Mouse (Mus musculus) gastrocnemius, postnatal 36 days (tissue): ENCODE results near the gene Prmt1. TPM values are rescaled to one million over a fixed set of nuclear protein-coding genes. Genes with fewer than 3 reads are reported as not detected.

Experiments
- DNase-seq, 2 experiments: peaks; one replicate each; pipeline ENCODE4 v3.0.0; 2022
- intact Hi-C: fragments of 180-260 bp; cut with DNase I; formaldehyde crosslinking; loops from one replicate; pipeline ENCODE4 v1.15.1; 2025
- microRNA-seq, 2 experiments: library from miRNA; unstranded; fragments of <30 nt; microRNA quantifications; one replicate each; pipeline ENCODE4 v1.2.0; 2021
- total RNA-seq, 2 experiments: library from RNA; stranded (reverse); gene quantifications; 2 replicates each; pipeline ENCODE4 v1.2.3; 2021

Gene Prmt1
- total RNA-seq, 2 experiments from 2014 or later, result 105 to 123 TPM

GRCm38 (mm10) chr7:44956266-44956665 lies 30.1 kb downstream of the Prmt1 start:
- DNase-seq, result no peak
- intact Hi-C loops, result loop anchor here (10.0 kb wide), 1 partner anchor 231 kb away; no protein-coding TSS in a partner anchor

DNA sequence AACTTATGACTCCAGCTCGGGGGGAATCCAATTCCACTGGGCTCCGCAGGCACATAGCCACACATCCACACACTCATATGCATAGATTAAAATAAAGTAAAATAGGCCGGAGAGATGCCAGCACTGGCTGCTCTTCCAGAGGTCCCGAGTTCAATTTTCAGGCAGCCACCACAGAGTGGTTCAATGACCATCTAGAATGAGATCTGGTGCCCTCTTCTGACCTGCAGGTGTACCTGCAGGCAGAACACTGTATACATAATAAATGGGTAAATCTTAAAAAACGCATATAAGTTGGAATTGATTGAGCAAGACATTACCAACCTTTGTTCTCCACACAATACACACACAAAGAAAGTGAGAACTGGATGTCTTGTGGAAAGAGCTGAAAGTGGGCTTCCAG lies 30.7 kb downstream of the Prmt1 start:
- no peak for DNase-seq
- intact Hi-C loops, result loop anchor here (2.0 to 10.0 kb wide), 2 partner anchors 29 to 231 kb away; no protein-coding TSS in a partner anchor

- DNase-seq, result no peak
These were observed 32.1 kb downstream of the Prmt1 start for GRCm38 (mm10) chr7:44954091-44954885.

GRCm38 (mm10) chr7:44953561-44953960 lies 32.8 kb downstream of the Prmt1 start:
- intact Hi-C loops, result loop anchor here (10.0 kb wide), 1 partner anchor 229 kb away; no protein-coding TSS in a partner anchor
- DNase-seq, result no peak

More at GRCm38 (mm10) chr7:44954091-44954885, 32.1 kb downstream of the Prmt1 start:
- intact Hi-C loops, result loop anchor here (2.0 to 10.0 kb wide), 2 partner anchors 27 to 229 kb away; no protein-coding TSS in a partner anchor

DNA sequence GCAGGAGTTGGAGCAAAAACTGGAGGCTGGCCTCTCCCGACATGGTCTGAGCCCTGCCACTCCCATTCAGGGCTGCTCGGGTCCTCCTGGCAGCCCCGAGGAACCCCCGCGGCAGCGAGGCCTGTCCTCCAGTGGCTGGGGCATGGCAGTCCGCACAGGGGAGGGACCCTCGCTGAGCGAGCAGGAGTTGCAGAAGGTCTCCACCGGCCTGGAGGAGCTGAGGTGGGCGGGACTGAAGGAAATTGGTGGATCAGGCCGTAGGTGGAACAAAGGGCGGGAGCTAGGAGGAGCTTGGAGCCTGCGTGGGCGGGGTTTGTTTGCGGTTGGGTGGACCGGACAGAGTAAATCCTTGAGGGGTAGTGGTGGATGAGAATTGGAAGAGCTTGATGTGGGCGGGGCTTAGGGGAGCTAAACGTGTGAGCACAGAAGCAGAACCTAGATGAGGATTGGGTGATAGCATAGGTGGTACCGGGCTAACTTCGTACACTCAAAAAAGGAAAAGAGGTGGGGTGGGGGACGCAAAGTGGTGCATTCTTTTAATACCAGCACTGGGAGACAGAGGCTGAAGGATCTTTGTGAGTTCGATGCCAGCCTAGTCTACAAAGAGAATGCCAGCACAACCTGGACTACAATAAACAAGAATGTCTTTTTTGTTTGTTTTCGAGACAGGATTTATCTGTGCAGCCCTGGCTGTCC lies 33.6 kb downstream of the Prmt1 start:
- intact Hi-C loops, result loop anchor here (10.0 kb wide), 1 partner anchor 228 kb away; no protein-coding TSS in a partner anchor
- DNase-seq, result peak; percentile 87 to 93

DNA sequence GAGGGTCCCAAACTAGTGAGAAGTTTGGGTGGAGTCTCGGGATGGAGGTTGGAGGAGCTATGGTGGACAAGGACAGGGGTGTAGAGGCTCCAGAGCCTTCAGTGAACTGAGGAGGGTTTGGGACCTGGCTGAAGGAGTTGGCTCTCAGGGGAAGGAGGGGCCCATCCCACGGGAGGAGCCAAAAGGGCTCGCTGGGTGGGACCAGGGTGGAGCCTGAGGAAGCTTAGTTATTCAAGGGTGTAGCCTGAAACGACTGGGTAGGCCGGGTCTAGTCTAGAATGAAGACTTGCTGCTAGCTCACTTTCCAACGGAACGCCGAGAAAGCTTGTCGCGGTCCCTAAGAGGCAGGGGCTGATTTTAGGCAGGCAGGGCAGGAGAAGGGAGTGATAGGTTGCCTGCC lies 34.4 kb downstream of the Prmt1 start:
- intact Hi-C loops, result loop anchor here (10.0 kb wide), 1 partner anchor 227 kb away; no protein-coding TSS in a partner anchor
- DNase-seq, result peak; percentile 57 to 61

DNA sequence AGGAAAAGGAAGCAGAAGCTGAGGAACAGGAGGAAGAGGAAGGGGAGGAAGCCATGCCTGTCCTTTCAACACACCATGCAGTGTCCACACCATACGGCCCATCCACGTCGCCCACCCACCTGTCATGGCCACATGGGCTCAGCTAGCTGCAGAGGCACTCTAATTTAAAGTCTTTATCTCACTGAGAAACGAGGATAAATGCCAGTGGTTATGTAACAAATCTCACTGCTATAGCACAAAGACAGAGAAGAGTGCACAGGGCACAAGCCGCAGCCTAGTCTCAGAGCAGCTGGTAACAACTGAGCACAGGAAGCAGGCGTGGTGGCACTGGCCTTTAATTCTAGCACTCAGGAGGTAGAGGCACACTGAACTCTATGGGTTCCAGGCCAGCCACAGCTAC lies 36.4 kb downstream of the Prmt1 start:
- DNase-seq, result no peak
- intact Hi-C loops, result loop anchor here (10.0 kb wide), 1 partner anchor 225 kb away; no protein-coding TSS in a partner anchor

DNA sequence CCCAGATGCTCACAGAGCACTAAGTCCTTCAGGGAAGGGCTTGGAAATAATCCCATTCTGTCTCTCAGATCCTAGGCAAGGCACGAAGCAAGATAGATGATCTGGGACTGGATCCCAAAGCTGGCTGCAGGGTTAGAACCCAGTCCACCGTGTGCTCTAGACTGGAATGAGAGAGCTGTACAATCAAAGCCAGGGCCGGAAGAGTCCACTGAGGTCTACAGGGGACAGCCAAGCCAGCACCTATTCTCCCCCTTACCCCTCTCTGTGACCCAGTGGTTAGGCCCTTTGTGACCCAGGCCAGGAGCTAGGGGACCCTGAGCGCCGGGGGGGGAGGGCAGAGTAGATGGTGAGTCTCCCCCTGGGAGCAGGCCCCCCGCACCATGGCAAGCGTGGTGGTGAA lies 43.5 kb downstream of the Prmt1 start, which contains the start of gene Tsks:
Gene Tsks (plus strand): TSS at position 301 of the 400 bp plus-strand sequence.
- no peak for DNase-seq
- intact Hi-C loops, result no loop called here

GRCm38 (mm10) chr7:44938680-44939079 lies 47.7 kb downstream of the Prmt1 start:
- intact Hi-C loops, result no loop called here
- DNase-seq, result no peak

DNA sequence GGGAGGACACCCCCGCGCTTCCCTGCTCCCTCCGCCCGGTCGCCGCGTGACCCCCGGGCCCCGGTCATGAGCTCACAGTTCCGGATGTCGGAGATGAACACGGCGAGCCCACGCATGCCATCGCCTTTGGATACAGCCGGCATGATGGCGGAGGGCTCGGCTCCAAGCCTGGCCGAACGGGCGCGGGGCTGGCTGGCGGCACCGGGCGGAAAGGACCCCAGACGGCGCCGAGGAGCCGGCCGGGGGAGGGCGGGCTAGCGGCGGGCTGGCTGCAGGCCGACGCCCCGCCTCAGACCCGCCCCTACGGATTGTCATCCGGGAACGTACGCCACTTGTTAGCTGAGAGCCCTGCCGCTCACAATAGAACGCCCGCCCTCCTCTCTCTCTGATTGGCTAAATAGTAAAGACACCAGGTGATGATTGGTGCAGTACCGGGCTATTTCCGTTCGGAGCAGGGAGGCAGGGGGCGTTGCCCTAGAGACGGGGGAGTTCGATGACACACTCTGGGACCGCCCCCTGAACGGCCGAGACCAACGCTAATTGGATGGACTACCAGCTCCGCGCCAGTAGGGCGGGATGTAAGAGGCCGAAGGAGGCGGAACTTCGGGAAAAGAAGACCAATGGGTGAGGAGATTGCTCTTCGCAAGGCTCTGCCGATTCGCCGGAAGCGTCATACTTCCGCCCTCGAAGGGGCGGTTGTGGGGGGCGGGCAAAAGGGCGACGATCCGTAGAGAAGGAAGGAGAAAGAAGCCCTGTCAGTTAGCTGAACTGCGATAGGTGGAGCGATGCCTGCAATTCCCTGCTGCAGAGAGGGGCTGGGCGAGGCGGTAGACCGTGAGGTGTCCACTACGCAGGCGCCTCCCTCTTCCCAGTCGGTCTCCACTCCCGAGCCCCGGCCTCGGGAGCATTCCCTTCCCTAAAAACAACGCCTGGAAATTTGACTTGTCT lies 56.9 kb downstream of the Prmt1 start, which contains the start of gene Ap2a1:
Gene Ap2a1 (minus strand): TSS at position 293 of the 948 bp plus-strand sequence.
- peak; percentile 97 to 99 for DNase-seq
- intact Hi-C loops, result no loop called here

DNA sequence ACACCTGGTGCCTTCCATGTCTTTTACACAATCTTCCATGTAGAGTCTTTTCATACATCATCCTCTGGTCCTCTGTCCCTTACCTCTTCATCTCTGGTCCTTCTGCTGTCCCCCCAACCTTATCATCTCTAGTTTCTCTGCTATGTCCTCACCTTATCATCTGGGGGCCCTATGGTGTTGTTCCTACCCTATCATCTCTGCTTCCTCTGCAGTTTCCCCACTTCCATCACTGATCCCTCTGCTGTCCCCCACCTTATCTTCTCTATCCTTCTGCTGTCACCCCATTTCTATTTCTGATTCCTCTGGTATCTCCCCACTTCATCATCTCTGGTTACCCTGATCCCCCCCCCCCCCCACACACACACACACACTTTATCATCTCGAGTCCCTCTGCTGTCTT lies 57.8 kb downstream of the Prmt1 start:
- intact Hi-C loops, result no loop called here
- DNase-seq, result no peak

Small RNA genes lying within 50 kb of the gene (microRNA-seq; reads per million reads assigned to microRNA genes)
- gene Mir7054, result 0 reads per million in 2 experiments

Other genes with a start within 250 kb of the Prmt1 start
- 10 to 100 TPM; 16.1 to 18.6 TPM for gene Vrk3, start 238.2 kb downstream of the Prmt1 start, total RNA-seq
- not detected for gene Zfp473, start 235.5 kb downstream of the Prmt1 start, total RNA-seq
- 10 to 100 TPM; 19.6 to 20.0 TPM for gene Nup62, start 170.5 kb downstream of the Prmt1 start, total RNA-seq
- 1 to 10 TPM; 1.0 to 6.4 TPM for gene Il4i1, start 170.2 kb downstream of the Prmt1 start, total RNA-seq
- gene Atf5, start 169.9 kb downstream of the Prmt1 start, total RNA-seq, result 10 to 100 TPM; 55.2 to 69.3 TPM
- gene Akt1s1, start 137.6 kb downstream of the Prmt1 start, total RNA-seq, result 100 to 1,000 TPM; 111 to 122 TPM
- 10 to 100 TPM; 42.4 to 53.4 TPM for gene Tbc1d17, start 137.5 kb downstream of the Prmt1 start, total RNA-seq
- gene Pnkp, start 129.4 kb downstream of the Prmt1 start, total RNA-seq, result 10 to 100 TPM; 14.9 to 18.7 TPM
- 100 to 1,000 TPM; 129 to 153 TPM for gene Ptov1, start 116.8 kb downstream of the Prmt1 start, total RNA-seq
- 10 to 100 TPM; 54.0 to 57.5 TPM for gene Med25, start 93.9 kb downstream of the Prmt1 start, total RNA-seq
- 10 to 100 TPM; 17.3 to 18.1 TPM for gene Fuz, start 90.5 kb downstream of the Prmt1 start, total RNA-seq
- gene Ap2a1, start 57.1 kb downstream of the Prmt1 start, total RNA-seq, result 10 to 100 TPM; 55.0 to 56.3 TPM
- not detected for gene Tsks, start 43.4 kb downstream of the Prmt1 start, total RNA-seq
- gene Cpt1c, start 11.7 kb downstream of the Prmt1 start, total RNA-seq, result 1 to 10 TPM; 1.2 to 1.8 TPM
- 10 to 100 TPM; 18.3 to 20.3 TPM for gene Irf3, start 11.1 kb upstream of the Prmt1 start, total RNA-seq
- 1 to 10 TPM; 8.0 to 8.9 TPM for gene Bcl2l12, start 12.1 kb upstream of the Prmt1 start, total RNA-seq
- gene Scaf1, start 29.8 kb upstream of the Prmt1 start, total RNA-seq, result 10 to 100 TPM; 36.9 to 40.2 TPM
- 10 to 100 TPM; 20.6 to 21.8 TPM for gene Rras, start 31.4 kb upstream of the Prmt1 start, total RNA-seq
- gene Prr12, start 66.3 kb upstream of the Prmt1 start, total RNA-seq, result 10 to 100 TPM; 11.3 to 14.1 TPM
- gene Nosip, start 75.9 kb upstream of the Prmt1 start, total RNA-seq, result 10 to 100 TPM; 29.0 to 30.8 TPM
- gene Prrg2, start 76.1 kb upstream of the Prmt1 start, total RNA-seq, result 1 to 10 TPM; 8.0 to 8.8 TPM
- 10 to 100 TPM; 17.3 to 20.9 TPM for gene Rcn3, start 105.7 kb upstream of the Prmt1 start, total RNA-seq
- 10 to 100 TPM; 39.2 to 40.0 TPM for gene Fcgrt, start 117.3 kb upstream of the Prmt1 start, total RNA-seq
- gene Rps11, start 137.9 kb upstream of the Prmt1 start, total RNA-seq, result 100 to 1,000 TPM; 388 to 460 TPM
- 100 to 1,000 TPM; 488 to 598 TPM for gene Rpl13a, start 142.2 kb upstream of the Prmt1 start, total RNA-seq
- not detected for gene Gm45713, start 149.7 kb upstream of the Prmt1 start, total RNA-seq
- 1 to 10 TPM; 2.8 to 4.0 TPM for gene Flt3l, start 149.9 kb upstream of the Prmt1 start, total RNA-seq
- 10 to 100 TPM; 28.6 to 36.2 TPM for gene Pih1d1, start 167.7 kb upstream of the Prmt1 start, total RNA-seq
- 10 to 100 TPM; 10.6 to 14.3 TPM for gene Aldh16a1, start 168.0 kb upstream of the Prmt1 start, total RNA-seq
- gene Slc17a7, start 177.4 kb upstream of the Prmt1 start, total RNA-seq, result under 1 TPM; 0.76 to 0.79 TPM
- gene Gfy, start 193.0 kb upstream of the Prmt1 start, total RNA-seq, result not detected
- gene Pth2, start 194.4 kb upstream of the Prmt1 start, total RNA-seq, result not detected
- gene Ccdc155, start 218.3 kb upstream of the Prmt1 start, total RNA-seq, result not detected
- not detected for gene Dkkl1, start 225.6 kb upstream of the Prmt1 start, total RNA-seq
- gene Tead2, start 229.2 kb upstream of the Prmt1 start, total RNA-seq, result 1 to 10 TPM; 2.7 to 3.3 TPM